Mouse (Mus musculus) layer of hippocampus, postnatal 10 days (tissue): ENCODE measurements around the gene Tspan3. TPM values are rescaled to one million over a fixed set of nuclear protein-coding genes. Genes with fewer than 3 reads are reported as not detected.

Source experiments
- DNase-seq, 2 experiments: peaks; one replicate each; pipeline ENCODE4 v3.0.0; 2021; ENCODE audit warnings: low spot score in 2 of 2
- total RNA-seq, 2 experiments: library from RNA; stranded (reverse); gene quantifications; 2 replicates each; pipeline ENCODE4 v1.2.3; 2021

The Tspan3 gene
- total RNA-seq, 2 experiments from 2014 or later = 334 to 354 TPM

DNA sequence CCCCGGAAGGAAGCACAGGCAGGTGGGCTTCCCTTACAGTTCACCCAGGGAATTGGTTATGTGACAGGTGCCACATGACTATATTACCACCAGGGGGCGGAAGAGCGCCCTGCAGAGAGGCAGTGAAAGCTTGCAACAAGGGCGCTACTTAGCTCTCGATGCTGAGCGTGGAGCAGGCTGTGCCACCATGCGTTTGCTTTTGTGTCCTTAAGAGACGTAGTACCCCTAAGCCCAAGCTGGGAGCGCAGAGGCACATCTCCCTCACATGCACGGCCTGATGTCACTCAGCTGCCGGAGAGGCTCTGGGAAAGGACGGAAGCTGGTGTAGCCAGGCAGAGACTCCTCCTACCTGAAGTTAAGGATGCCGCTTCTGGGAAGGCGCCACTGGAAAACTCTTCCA is 46.7 kb downstream of the Tspan3 start:
- DNase-seq = peak; percentile 72 to 83

DNA sequence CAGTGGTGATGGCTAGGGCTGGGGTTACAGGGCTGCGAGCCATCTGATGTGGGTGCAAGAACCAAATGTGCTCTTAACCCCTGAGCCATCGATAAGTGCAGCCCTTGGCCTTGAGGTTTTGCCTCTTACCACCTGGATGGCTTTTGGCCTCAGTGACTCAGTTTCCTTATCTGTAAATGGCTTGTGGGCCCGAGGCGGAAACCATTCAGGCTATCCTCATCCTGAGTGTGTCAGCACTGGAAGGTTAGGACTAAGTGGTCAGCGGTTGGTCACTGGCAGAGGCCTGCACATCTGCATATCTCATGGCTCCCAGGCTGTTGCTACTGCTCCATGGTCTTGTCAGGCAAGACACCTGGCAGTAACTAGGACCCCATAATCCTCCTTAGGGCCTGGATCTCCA is 47.2 kb downstream of the Tspan3 start:
- DNase-seq = no peak

DNA sequence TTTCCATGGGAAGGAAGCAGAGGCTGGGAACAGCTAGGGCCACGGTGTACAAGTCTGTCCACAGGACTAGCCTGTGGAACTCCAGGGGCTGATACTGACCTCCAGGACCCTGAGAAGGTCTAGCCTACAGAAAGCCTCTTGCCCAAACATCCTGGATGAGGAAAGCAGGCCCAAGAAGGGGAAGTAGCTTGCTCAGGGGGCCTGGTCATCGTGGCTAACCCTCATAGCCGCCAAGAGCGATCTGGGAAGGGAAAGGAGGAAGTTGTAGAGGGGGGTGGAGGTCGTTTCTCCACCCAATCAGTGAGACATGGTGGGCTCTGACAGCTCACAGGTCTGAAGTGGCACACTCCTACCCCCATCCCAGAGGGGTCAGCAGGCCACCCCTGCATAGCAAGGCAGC is 57.1 kb downstream of the Tspan3 start:
- DNase-seq = no peak

DNA sequence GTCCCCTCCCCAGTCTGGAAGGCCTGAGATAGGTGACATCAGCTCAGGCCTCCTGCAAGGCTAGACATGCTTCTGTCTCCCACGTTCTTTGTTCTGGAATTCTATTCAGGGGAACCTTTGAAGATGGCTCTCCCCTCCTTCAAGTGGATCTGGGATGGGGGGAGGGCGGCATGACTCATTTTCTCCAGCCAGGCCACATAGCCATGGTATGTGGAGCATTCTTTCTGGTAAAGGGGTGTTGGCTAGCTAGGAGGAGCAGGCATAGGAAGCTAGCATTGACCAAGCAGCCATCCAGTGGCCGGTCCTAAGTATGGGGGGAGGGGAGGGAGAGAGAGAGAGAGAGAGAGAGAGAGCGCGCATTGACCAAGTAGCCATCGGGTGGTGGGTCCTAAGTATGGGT is 57.8 kb downstream of the Tspan3 start:
- no peak for DNase-seq

DNA sequence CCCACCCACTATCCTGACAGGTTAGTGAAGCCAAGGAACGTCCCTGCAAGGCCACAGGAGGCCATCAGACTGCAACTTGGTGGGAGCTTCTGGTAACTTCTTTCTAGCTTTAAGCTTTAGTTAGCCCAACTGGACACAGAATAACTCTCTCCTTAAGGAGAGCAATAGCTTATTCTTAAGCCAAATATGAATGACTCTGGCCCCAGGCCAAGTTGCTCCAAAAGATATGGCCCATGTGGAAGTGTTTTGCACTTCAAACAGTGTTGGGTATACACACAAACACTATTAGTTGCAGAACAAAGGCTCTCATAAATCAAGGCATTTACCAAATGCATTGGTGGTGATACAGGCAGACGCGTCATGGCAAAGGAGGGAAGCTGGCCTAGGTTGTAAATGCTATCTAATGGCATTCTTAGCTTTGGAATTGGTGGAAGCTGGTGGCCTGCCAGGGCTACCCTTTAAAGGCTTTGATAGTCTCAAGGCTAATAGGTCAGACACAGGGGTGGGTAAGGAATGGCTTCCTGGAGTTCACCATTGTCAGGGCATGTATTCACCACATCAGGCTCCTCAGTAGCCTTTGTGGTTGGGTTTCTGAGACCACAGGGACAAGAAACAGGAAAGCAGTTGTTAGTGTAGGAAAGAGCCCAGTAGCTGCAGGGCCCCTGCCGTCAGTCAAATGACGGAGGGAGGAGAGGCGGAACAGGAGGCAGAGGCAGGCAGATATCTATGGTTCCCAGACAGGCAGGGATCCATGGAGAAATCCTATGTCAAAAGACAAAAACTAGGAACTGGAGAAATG is 58.8 kb downstream of the Tspan3 start:
- DNase-seq = no peak

DNA sequence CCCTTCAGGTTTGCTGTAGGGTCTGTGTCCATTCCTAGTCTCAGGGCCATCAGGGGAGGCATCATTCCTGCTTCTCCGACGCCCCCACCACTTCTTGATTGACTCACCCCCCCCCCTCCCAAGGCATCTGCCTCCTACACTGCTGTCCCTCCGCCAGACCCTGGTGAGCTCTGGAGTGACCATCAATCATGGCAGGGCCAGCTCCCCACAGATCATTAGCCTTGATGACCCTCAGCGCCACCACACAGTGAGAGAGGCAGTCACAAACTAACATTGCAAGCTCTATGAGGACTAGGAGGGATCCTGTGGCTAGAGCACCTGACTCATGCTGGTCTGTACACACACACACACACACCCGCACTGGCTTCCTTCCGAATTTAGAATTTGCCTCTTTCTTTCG is 60.4 kb downstream of the Tspan3 start:
- DNase-seq = no peak

DNA sequence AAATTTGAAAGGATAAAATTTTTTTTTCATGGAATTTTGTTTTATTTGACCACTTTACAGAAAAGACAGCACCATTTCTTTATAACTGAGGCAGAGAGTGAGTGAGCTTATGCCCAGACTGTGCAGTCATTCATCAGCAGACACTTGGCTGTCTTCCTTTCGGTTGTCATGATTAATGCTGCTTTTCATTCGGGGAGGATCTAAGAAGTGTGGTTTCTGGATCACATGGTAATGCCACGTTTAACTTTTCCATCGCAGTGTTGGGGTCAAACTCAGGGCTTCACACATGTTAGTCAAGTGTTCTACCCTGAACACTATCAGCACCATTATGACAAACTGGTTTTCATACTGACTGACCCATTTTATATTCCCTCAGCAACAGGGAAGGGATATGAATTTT is 64.3 kb downstream of the Tspan3 start:
- no peak for DNase-seq

DNA sequence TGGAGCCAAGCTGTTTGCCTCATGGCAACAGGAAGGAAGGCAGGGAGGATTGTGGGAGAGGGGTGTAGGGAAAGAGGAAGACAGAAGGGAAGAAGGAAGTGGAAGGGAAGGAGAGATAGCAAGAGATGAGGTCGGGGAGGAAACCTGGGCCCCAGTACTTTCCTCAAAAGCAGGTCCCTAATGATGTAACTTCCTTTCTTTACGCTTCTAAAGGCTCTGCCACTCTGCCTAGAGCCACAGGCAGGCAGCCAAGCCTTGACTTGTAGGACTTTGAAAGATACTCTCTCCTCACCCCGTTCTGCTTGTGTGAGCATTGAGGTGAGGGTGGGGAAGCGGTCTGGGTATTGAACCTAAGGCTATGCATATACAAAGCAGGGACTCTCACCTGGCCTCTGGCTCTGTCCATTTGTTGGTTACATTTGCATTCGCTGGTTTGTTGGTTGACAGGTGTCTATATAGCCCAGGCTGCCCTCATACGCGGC is 65.2 kb downstream of the Tspan3 start:
- no peak for DNase-seq

DNA sequence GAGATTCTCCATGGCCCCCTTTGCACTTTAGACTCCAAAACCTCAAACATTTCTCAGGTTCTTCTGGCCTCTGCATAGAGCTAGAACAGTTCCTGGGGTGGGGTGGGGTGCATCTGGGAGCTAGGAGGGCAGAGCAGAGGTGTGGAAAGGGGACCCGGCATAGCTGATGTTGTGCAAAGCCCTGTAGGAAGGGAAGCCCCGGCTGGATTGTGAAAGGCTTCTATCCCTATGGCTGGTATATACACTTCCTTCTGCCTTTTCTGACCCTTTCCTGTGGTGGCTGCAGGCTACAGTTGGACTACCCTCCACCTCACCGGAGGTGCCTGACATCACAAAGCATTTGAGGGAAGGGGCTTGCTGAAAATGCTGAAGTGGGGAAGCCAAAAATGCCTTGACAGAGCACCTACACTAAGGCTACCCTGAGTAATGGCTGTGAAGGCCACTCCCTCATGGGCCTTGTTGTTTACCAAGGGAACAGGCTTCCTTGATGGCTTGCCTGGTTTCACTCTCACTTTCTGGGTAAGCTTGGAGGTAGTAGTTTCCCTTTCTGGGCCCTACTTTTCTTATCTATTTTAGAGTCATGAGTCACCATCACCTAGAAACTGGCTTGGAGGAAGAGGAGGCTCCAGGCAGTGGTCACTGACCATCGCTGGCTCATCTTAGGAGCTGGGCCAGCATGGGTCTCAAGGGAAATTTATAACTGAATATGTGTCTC is 67.5 kb downstream of the Tspan3 start:
- DNase-seq = no peak

DNA sequence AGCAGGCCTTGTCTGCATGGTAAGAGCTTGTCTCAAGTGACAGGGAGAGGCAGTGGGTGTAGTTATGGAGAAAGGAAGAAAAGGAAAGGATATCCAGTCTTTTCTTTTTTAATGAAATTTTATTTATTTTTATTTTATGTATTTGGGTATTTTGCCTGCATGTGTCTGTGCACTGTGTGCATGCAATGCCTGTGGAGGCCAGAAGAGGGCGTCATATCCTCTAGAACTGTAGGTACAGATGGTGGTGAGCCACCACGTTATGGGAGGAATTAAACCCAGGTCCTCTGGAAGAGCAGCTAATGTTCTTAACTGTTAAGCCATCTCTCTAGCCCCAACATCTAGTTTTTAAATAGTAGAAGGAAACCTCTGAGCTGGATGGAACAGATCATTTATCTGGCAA is 73.2 kb downstream of the Tspan3 start:
- DNase-seq = peak; percentile 37 to 48

DNA sequence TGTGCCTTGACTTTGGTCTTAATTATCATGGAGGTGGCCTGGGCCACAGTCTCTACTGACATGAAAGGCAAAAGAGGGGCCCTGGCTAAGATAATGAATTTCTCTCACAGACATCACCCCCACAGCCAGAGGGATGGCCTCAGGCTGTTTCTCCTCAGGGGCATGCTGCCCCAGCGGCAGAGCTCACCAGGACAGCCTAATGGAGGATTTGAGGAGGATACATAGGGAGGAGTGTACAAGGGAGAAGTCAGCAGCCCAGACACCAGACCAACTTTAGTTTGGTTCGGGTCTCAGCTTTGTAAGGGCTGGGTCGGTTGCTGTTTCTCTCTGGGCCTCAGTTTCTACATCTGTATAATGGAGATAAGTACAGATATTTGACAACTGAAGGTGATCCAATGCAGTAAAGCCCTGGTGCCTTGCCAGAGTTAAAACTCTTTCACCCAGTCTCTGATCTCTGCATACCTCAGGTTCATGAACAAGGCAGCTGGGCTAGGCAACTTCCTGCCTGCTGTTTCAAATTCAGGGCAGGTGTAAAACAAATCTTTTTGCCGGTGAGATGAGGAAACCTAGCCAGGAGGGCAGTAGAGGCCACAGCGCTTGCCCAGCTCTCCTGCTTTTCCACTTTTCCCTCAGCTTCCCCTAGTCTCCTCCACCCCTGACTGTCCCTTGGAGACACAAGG is 74.6 kb downstream of the Tspan3 start:
- no peak for DNase-seq

DNA sequence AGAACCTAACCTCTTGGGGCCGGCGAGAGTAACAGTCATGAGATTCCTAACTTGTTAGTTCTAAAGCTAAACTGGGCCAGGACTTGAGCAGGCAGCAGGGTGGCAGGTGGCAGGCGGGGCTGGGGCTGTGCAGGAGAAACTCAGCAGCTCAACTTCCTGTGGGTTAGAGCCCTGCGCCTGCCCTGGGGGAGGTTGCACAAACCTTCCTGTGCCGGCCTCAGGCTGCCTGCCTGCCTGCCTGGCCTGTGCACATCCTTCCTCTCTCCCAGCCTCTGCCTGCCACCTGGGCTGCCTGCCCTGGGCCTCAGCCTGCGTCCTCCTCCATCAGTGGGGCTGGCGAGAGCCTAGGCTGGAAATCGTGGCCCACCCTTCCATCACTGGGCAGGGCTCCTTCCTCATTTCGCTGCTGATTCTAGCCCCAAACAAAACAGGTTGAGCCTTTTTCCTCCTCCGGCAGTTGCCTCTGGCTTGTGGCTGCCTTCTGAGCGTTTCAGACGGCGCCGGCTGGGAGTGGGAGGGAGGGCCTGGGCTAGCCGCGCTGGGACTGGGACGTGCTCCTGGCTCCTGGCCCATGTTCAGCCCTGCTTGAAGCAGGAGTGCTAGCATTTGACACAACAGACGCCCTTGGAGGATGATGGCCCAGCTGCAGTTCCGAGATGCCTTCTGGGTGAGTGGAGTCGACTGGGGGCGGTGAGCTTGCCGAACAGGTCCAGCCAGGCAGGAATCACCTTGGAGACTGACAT is 75.3 kb downstream of the Tspan3 start, which contains the start of gene Pstpip1:
Gene Pstpip1, plus strand, starts transcription at position 185 of the 743 bp plus-strand sequence.
- DNase-seq = peak; percentile 80 to 81

DNA sequence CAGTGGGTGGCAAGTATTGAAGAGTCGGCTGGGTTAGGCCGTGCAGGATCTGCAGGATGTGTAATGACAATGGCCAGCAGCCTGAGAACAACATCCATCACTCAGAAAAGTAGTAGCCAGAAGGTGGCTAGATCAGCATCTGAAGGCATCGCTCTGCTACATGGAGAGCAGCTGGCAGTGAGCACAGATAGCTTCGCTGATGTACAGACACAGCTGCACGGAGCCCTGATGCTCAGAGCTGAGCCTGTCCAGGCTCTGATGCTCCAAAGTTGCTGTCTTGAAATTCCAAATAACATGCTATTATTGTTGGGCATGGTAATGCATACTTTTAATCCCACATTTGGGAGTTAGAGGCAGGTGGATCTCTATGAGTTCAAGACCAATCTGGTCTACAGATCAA is 78.8 kb downstream of the Tspan3 start:
- DNase-seq = no peak

Other genes with a start within 250 kb of the Tspan3 start
- gene Scaper, start 227.4 kb downstream of the Tspan3 start, total RNA-seq = 10 to 100 TPM; 41.5 to 42.3 TPM
- not detected for gene 4930563M21Rik, start 154.9 kb downstream of the Tspan3 start, total RNA-seq
- 100 to 1,000 TPM; 121 to 125 TPM for gene Rcn2, start 123.6 kb downstream of the Tspan3 start, total RNA-seq
- gene Pstpip1, start 75.5 kb downstream of the Tspan3 start, total RNA-seq = 1 to 10 TPM; 2.1 to 2.9 TPM